Mouse (Mus musculus) MEL (cell line): ENCODE measurements around the gene Rnd1. TPM values are rescaled to one million over a fixed set of nuclear protein-coding genes. Genes with fewer than 3 reads are reported as not detected.

Experiments used
- DNase-seq: peaks from one replicate; pipeline ENCODE4 v3.0.0; 2011; ENCODE audit warnings: low read depth, low spot score
- H3K27ac ChIP-seq: 2 replicates; pipeline ENCODE4 v1.5.1; 2012; ENCODE audit warnings: low read depth, mild to moderate bottlenecking, control low read depth, low read length, moderate library complexity; ENCODE audit not compliant: control insufficient read depth
- H3K27me3 ChIP-seq, 2 experiments: fragments of 150-350 bp in 1 of 2; sonication (generic) in 1 of 2; 2 replicates each; pipeline ENCODE4 v1.6.1; 2012; ENCODE audit warnings: low read length in 2 of 2, mild to moderate bottlenecking in 2 of 2, improper control_type of control experiment in 1 of 2, moderate library complexity in 1 of 2; ENCODE audit not compliant: insufficient read depth in 2 of 2, control insufficient read depth in 1 of 2
- H3K36me3 ChIP-seq, 2 experiments: 2 replicates each; pipeline ENCODE4 v1.6.1; 2012 to 2014; ENCODE audit warnings: low read length in 2 of 2, improper control_type of control experiment in 1 of 2, inconsistent platforms in 1 of 2, mild to moderate bottlenecking in 1 of 2; ENCODE audit not compliant: insufficient read depth in 2 of 2, control insufficient read depth in 1 of 2
- H3K4me1 ChIP-seq, 2 experiments: fragments of 150-350 bp in 1 of 2; sonication (generic) in 1 of 2; 2 replicates each; pipeline ENCODE4 v1.6.1; 2012; ENCODE audit warnings: low read length in 2 of 2, improper control_type of control experiment in 1 of 2, mild to moderate bottlenecking in 1 of 2; ENCODE audit not compliant: insufficient read depth in 2 of 2, control insufficient read depth in 1 of 2
- H3K4me3 ChIP-seq, 2 experiments: fragments of 150-350 bp in 1 of 2; sonication (generic) in 1 of 2; 2 replicates each; pipeline ENCODE4 v1.5.1; 2012; ENCODE audit warnings: low read depth in 2 of 2, low read length in 2 of 2, mild to moderate bottlenecking in 2 of 2, moderate library complexity in 2 of 2, control low read depth in 1 of 2, improper control_type of control experiment in 1 of 2; ENCODE audit not compliant: control insufficient read depth in 1 of 2, insufficient read depth in 1 of 2
- H3K79me2 ChIP-seq: 2 replicates; pipeline ENCODE4 v1.6.1; 2012; ENCODE audit warnings: mild to moderate bottlenecking, low read length, moderate library complexity; ENCODE audit not compliant: control insufficient read depth, poor library complexity, insufficient read depth
- H3K9ac ChIP-seq: 2 replicates; pipeline ENCODE4 v1.6.1; 2012; ENCODE audit warnings: low read depth, mild to moderate bottlenecking, control low read depth, low read length, moderate library complexity; ENCODE audit not compliant: control insufficient read depth, poor library complexity, severe bottlenecking
- H3K9me3 ChIP-seq: fragments of 150-350 bp; sonication (generic); replicated peaks from 2 replicates; pipeline ENCODE4 v1.6.1; 2012; ENCODE audit warnings: mild to moderate bottlenecking, low read length, improper control_type of control experiment, moderate library complexity; ENCODE audit not compliant: insufficient read depth
- BHLHE40 ChIP-seq: IDR thresholded peaks from 2 replicates; pipeline ENCODE4 v1.6.1; 2012; ENCODE audit warnings: low read depth, mild to moderate bottlenecking, inconsistent platforms, low read length, improper control_type of control experiment, borderline replicate concordance
- CHD2 ChIP-seq: IDR thresholded peaks from 2 replicates; pipeline ENCODE4 v1.6.1; 2011; ENCODE audit warnings: low read length, improper control_type of control experiment
- E2F4 ChIP-seq: IDR thresholded peaks from 2 replicates; pipeline ENCODE4 v1.6.1; 2011; ENCODE audit warnings: low read depth, low read length, improper control_type of control experiment, borderline replicate concordance
- HCFC1 ChIP-seq: IDR thresholded peaks from 2 replicates; pipeline ENCODE4 v1.6.1; 2012; ENCODE audit warnings: low read depth, mild to moderate bottlenecking, inconsistent platforms, low read length, improper control_type of control experiment, moderate library complexity
- MAFK ChIP-seq: IDR thresholded peaks from 2 replicates; pipeline ENCODE4 v1.6.1; 2011; ENCODE audit warnings: low read depth, mild to moderate bottlenecking, low read length, improper control_type of control experiment, borderline replicate concordance
- MAZ ChIP-seq: IDR thresholded peaks from 2 replicates; pipeline ENCODE4 v1.6.1; 2012; ENCODE audit warnings: low read depth, mild to moderate bottlenecking, inconsistent platforms, low read length, improper control_type of control experiment
- MEF2A ChIP-seq: IDR thresholded peaks from 2 replicates; pipeline ENCODE4 v1.6.1; 2014; ENCODE audit warnings: low read depth, mild to moderate bottlenecking, inconsistent platforms, low read length, improper control_type of control experiment; ENCODE audit not compliant: poor library complexity, insufficient replicate concordance, severe bottlenecking; ENCODE audit errors: extremely low read depth
- MYB ChIP-seq: IDR thresholded peaks from 2 replicates; pipeline ENCODE4 v1.6.1; 2011; ENCODE audit warnings: mild to moderate bottlenecking, low read depth, low read length, improper control_type of control experiment
- MYC ChIP-seq: IDR thresholded peaks from 2 replicates; pipeline ENCODE4 v1.6.1; 2011; ENCODE audit warnings: low read depth, mild to moderate bottlenecking, low read length, improper control_type of control experiment, moderate library complexity
- NELFE ChIP-seq: IDR thresholded peaks from 2 replicates; pipeline ENCODE4 v1.6.1; 2011; ENCODE audit warnings: low read depth, low read length, improper control_type of control experiment
- POLR2AphosphoS2 ChIP-seq: IDR thresholded peaks from 2 replicates; pipeline ENCODE4 v1.6.1; 2011; ENCODE audit warnings: low read length, improper control_type of control experiment
- RAD21 ChIP-seq: IDR thresholded peaks from 2 replicates; pipeline ENCODE4 v1.6.1; 2011; ENCODE audit warnings: mild to moderate bottlenecking, low read depth, low read length, improper control_type of control experiment
- RCOR1 ChIP-seq: IDR thresholded peaks from 2 replicates; pipeline ENCODE4 v1.6.1; 2012; ENCODE audit warnings: low read depth, mild to moderate bottlenecking, inconsistent platforms, low read length, improper control_type of control experiment
- SMC3 ChIP-seq: IDR thresholded peaks from 2 replicates; pipeline ENCODE4 v1.6.1; 2011; ENCODE audit warnings: low read depth, low read length, improper control_type of control experiment
- TBP ChIP-seq: IDR thresholded peaks from 2 replicates; pipeline ENCODE4 v1.8.0; 2011; ENCODE audit warnings: low read depth, low read length, improper control_type of control experiment
- TCF12 ChIP-seq: IDR thresholded peaks from 2 replicates; pipeline ENCODE4 v1.6.1; 2014; ENCODE audit warnings: low read depth, mild to moderate bottlenecking, inconsistent platforms, low read length, improper control_type of control experiment, moderate library complexity
- UBTF ChIP-seq: IDR thresholded peaks from 2 replicates; pipeline ENCODE4 v1.6.1; 2012; ENCODE audit warnings: low read depth, mild to moderate bottlenecking, inconsistent platforms, low read length, improper control_type of control experiment, moderate library complexity, borderline replicate concordance; ENCODE audit not compliant: insufficient read depth
- USF1 ChIP-seq: IDR thresholded peaks from 2 replicates; pipeline ENCODE4 v1.6.1; 2014; ENCODE audit warnings: low read depth, mild to moderate bottlenecking, inconsistent platforms, low read length, improper control_type of control experiment, moderate library complexity
- ZKSCAN1 ChIP-seq: IDR thresholded peaks from 2 replicates; pipeline ENCODE4 v1.6.1; 2012; ENCODE audit warnings: low read depth, mild to moderate bottlenecking, inconsistent platforms, low read length, improper control_type of control experiment, moderate library complexity
- ZNF384 ChIP-seq: IDR thresholded peaks from 2 replicates; pipeline ENCODE4 v1.6.1; 2012; ENCODE audit warnings: low read depth, mild to moderate bottlenecking, inconsistent platforms, low read length, improper control_type of control experiment
- polyA plus RNA-seq, 2 experiments: library from polyadenylated mRNA; stranded (reverse) in 1 of 2; unstranded in 1 of 2; fragments of >175 nt in 1 of 2; fragments of >200 nt in 1 of 2; gene quantifications; 2 replicates each; pipeline versions ENCODE4 v1.2.1 to v1.2.4; 2012; ENCODE audit warnings: low replicate concordance in 2 of 2, low read depth in 1 of 2; ENCODE audit not compliant: insufficient read length in 2 of 2, insufficient read depth in 1 of 2, missing spikeins in 1 of 2
- total RNA-seq: library from RNA; depleted of rRNA; stranded (reverse); fragments of 300-350 nt; gene quantifications from 2 replicates; pipeline ENCODE4 v1.2.3, GENCODE M21; 2012

The Rnd1 gene
- total and polyA plus RNA-seq, 3 experiments: 5.5 to 6.0 TPM; not detected in 1

DNA sequence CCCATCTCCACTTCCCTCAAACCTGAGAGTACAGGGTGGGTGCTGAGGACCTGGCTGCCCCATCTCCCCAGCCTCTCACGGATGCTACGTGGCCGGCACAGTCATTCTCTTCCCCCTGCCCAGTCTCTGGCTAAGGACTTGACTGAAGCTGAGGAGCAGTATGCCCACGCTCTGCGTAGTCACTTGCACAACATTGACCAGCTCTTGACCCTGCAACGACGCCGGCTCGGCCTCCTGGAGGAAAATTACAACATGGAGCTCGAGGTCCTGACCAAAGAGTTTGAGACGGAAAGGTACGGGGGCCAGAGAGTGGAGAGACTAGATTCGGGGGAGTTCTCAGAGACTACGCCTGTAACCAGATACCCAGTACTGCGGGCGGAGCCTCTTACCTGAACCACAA is 40.0 kb upstream of the Rnd1 start:
- no peak overlapping the region for H3K9ac ChIP-seq
- no peak for TF ChIP-seq E2F4
- TF ChIP-seq RCOR1: no peak
- no peak for TF ChIP-seq RAD21
- no peak for TF ChIP-seq POLR2AphosphoS2
- TF ChIP-seq ZNF384: no peak
- TF ChIP-seq SMC3: no peak
- no peak for TF ChIP-seq USF1
- no peak for TF ChIP-seq MAFK
- no peak for TF ChIP-seq HCFC1
- TF ChIP-seq CHD2: no peak
- TF ChIP-seq ZKSCAN1: no peak
- TF ChIP-seq MAZ: no peak
- TF ChIP-seq MEF2A: no peak
- no peak for TF ChIP-seq UBTF
- H3K4me3 ChIP-seq: no peak overlapping the region
- H3K4me1 ChIP-seq: no peaks in the 10 kb centered on the region
- DNase-seq: no peak
- H3K36me3 ChIP-seq: no peaks in the 10 kb centered on the region
- no peaks in the 10 kb centered on the region; a peak in 1 of 4 replicates for H3K27me3 ChIP-seq
- no peaks in the 10 kb centered on the region for H3K79me2 ChIP-seq
- no peaks in the 10 kb centered on the region for H3K9me3 ChIP-seq
- no peak overlapping the region for H3K27ac ChIP-seq

DNA sequence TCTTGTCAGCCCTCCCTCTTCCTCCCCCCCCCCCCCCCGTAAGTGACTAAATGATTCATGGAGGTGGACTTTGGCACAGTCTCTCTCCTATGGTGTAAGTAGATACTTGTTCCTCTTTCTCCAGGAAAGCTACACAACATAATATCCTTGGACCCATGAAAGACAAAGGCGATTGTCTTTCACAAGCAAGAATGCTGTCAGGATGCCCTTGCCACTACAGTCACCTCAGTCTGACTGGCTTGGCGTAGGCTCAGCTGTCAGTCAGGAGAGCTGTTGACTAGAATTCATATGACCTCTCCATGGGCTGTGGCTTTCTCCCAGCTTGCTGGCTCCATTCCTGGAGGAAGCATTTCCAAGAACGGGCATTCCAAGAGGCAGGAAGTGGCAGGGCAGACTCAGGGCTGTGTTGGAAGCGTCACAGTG is 37.0 kb upstream of the Rnd1 start:
- no peaks in the 10 kb centered on the region for H3K4me1 ChIP-seq
- H3K27ac ChIP-seq: no peak overlapping the region
- no peaks in the 10 kb centered on the region for H3K79me2 ChIP-seq
- no peak overlapping the region for H3K4me3 ChIP-seq
- DNase-seq: no peak
- no peaks in the 10 kb centered on the region for H3K9me3 ChIP-seq
- no peak for TF ChIP-seq MYC
- TF ChIP-seq ZNF384: no peak
- no peak for TF ChIP-seq RCOR1
- no peak for TF ChIP-seq POLR2AphosphoS2
- TF ChIP-seq MYB: no peak
- no peak for TF ChIP-seq TCF12
- TF ChIP-seq BHLHE40: no peak
- no peak for TF ChIP-seq CHD2
- no peak for TF ChIP-seq USF1
- no peak for TF ChIP-seq NELFE
- no peak for TF ChIP-seq TBP
- TF ChIP-seq MAFK: no peak
- H3K27me3 ChIP-seq: no peaks in the 10 kb centered on the region; a peak in 1 of 4 replicates
- no peak overlapping the region for H3K9ac ChIP-seq
- no peaks in the 10 kb centered on the region for H3K36me3 ChIP-seq
